Mouse (Mus musculus) spleen, adult 12 weeks (tissue): Measurements from ENCODE around the gene Cbfa2t3.
"Not testable (repeated sequence)": the region's sequence is repeated elsewhere in the genome, so short reads cannot be mapped to it uniquely, and the experiment has no call there.

ENCODE experiments used
- DNase-seq: peaks from one replicate; pipeline ENCODE4 v3.0.0; 2022; ENCODE audit warnings: low spot score

Gene Cbfa2t3

DNA sequence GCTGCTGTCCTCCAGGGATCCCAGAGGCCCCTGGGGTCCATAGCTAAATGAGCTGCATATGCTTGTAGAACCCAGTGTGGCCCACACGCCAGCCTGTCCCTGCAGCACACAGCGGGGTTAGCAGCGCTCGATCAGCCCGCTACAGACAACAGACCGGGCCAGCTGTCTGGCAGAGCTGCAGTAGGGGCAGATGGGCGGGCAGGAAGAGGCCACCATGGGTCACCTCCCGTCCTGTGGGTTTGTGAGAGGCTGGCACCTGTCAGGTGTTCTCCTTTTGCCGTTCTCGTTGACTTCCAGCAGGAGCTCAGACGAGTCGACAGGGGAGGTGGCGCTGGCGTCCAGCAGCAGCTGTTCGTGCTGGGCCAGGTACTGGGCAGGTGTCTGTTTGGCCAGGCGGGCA lies 60.3 kb downstream of the Cbfa2t3 start:
- DNase-seq, result no peak

DNA sequence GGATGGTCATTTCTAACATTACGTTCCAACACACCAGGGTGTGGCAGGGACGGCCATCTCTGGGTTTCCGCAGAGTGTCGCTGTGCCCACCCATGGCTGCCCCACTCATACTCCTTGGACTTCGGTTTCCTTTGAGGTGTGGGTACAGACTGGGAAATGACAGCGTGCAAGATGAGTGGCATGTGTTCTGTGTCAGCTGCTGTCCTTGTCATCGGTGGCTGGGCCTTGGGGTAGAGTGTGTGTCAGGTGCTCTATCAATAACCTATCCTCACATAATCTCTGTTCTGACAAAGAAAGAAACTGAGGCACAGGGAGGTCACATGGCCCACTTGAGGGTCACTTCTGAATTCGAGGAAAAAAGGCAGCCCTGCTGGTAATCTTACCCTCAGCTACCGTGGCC lies 61.7 kb downstream of the Cbfa2t3 start:
- no peak for DNase-seq

- DNase-seq, result no peak
Measured at GRCm38 (mm10) chr8:122636803-122637175, 62.1 kb downstream of the Cbfa2t3 start.

DNA sequence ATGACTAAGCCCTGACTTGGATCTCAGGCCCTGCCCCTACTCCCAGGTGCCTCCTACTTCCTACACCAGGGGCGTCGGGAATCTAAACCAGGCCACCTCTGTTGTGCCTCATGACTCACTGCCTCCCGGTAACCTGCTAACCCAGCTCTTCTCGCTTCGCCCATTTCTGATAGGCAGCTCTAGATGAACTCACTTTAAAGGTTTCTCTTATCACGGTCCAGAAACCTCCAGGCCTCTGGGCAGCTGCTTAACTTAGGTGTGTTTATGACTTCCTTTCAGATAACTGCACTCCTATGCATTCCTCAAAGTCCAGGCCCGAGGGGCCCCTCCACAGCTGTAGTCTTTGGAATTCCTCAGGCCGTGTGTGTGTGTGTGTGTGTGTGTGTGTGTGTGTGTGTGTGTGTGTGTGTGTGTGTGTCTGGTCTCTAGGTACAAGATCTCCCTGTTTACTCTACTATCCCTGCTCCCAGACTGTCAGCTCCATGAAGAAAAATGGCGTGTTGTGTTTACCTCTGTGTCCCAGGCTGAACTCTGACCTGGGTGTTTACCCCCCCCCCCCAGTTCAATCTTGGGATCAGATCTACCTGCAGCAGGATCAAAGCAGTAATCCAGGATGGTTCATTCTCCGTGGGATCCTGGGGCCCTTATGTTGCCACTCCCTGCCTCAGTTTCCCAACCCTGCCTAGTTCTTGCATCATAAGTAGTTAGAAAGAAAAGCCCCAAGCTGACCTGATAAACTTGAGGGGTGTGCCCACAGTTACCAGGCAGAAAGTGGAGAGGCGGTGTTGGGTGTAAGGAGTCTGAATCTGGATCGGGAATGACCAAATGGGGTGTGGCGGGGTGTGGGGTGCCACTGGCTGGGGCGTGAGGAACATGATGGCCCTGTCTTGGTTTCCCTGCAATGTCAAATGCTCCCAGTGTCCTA lies 62.8 kb downstream of the Cbfa2t3 start:
- no peak for DNase-seq

DNA sequence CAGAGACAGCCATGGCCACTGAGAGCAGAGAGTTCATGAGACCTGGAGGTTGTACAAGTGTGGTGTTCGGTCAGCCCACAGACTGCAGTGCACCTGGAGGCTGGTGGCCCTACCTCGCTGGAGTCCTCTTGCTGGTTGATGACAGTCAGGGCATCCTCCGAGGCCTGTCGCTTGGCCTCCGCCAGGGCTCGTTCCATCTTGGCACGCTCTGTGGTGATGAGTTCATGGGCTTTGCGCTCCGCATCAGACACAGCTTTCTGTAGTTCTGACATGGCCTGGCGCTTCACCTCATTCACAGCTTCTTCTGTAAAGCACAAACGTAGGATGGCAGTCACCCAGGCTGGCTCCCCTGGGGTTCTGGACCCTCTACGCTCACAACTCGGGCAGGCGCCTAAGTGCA lies 65.7 kb downstream of the Cbfa2t3 start:
- DNase-seq, result no peak

- DNase-seq, result not testable (repeated sequence)
Measured at GRCm38 (mm10) chr8:122632134-122632533, 66.8 kb downstream of the Cbfa2t3 start.

GRCm38 (mm10) chr8:122630696-122631095 lies 68.2 kb downstream of the Cbfa2t3 start:
- no peak for DNase-seq

DNA sequence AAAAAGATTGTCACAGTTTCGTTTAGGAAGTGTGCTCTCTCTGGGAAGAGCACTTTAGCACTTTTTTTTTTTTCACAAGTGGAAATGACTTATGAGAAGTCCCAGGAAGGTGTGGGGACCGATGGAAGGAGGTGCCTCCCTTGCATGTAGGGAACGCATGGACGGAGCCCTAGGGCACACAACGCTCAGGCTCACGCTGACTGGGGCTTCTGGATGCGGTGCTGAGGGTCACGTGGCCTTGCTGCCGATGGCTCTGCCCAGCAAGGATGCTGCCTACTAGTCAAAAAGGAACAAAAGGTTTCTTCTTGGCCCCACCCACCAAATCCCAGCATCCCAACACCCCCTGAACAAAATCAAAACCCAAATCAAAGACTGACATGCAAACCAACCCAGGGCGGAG lies 69.5 kb downstream of the Cbfa2t3 start:
- no peak for DNase-seq

DNA sequence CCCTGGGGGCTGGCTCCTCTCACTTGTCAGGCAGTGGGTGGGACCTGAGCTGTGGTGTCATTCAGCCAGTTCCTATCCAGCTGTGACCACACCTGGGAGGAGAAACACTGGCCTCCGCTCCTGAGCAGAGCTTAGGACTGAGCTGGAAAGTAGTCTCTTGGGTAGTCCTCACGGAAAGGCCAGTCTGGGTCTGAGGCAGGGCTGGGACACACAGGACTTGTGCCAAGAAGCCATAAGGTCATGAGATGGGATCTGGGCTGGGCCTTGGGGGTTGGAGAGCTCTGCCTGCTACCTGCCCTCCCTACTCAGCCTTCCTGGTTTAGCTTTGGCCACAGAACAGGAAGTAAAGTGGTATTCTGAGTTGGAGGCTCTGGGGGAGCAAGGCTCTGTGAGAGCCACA lies 72.0 kb downstream of the Cbfa2t3 start:
- DNase-seq, result no peak

GRCm38 (mm10) chr8:122625811-122626210 lies 73.1 kb downstream of the Cbfa2t3 start:
- DNase-seq, result no peak

DNA sequence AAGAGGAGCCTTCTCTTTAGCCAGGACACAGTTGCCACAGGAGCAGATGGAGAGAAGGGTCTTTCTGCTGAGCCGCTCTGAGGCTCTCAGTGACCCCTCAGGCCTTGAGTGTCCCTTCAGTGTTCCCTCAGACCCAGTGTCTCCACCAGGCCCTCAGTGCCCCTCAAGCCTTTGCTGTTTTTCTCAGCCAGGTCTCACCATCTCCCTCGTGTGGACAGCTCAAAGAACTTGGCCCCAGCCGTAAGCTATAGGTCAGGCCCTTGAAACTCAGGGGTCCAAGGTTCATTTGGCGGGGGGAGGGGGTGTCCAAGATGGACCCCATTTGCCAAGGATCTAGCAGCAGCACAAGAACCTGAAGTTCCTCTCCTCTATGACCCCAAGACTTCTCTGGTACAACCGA lies 74.3 kb downstream of the Cbfa2t3 start:
- DNase-seq, result no peak

GRCm38 (mm10) chr8:122623844-122624642 lies 74.9 kb downstream of the Cbfa2t3 start:
- no peak for DNase-seq

DNA sequence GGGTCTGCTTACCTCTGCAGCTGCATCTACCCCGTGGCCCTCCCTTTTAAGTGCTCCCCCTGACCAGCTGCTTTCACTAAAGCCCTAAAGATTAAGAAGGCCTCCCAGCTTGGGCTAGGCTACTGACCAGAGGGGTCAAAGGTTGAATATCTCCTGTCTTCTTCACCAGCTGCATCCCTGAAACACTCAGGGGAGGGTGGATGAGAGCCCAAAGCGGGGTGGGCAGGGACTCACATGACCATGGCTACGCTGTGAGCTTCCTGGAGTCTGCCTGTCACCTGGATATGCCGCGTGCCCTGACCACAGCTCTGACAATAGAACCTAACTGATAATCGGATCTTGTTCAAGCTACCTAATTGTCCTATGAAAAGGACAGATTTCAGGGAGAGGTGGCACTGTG lies 76.2 kb downstream of the Cbfa2t3 start, which contains the start of gene Pabpn1l:
Pabpn1l (minus strand) TSS at position 13 of the 400 bp plus-strand sequence.
- DNase-seq, result no peak

DNA sequence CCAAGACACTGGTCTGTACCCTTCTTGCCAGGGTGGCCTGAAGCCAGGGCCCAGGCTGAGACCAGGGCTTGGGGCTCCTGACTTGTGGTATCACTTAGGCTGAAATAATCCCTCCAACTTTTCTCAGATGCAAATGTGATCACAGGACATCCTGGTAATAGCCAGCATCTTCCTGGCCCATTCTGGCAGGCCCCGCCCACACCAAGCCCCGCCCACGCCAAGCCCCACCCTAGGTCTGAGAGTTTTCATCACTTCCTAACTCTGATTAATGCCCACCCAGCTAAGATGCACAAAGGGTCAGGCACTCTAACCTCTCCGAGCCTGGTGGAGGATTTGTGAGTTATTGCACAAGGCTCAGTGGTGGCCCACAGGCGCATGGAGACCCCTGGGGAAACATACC lies 78.5 kb downstream of the Cbfa2t3 start:
- DNase-seq, result no peak

DNA sequence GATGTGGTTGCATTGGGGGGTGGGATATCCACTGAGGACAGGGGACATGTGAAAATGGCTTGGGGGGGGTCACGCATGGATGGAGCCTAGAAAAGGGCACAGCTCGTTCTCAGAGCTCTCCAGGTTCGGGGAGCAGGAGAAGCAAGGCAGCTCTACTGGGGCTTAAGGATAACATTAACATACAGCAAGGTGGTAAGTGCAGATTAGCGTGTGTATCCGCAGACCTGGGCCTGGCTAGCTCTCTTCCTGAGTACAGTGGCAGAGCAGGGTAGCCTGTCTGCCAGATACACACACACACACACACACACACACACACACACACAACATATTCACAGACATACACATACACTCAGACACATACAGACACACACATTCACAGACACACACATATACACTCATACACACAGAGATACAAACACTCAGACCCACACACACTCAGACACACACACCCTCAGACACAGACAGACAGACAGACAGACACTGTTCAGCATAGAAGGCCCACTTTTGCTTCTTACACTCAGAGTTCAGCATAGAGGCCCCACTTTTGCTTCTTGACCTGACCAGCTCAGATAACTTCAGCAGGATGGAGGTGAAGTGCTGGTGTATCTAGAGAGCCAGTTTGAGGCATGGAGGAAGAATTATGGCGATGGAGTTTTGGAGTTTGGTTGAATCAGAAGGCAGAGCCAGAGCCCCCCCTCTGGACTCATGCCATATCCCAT lies 80.1 kb downstream of the Cbfa2t3 start:
- DNase-seq, result peak; percentile 37

DNA sequence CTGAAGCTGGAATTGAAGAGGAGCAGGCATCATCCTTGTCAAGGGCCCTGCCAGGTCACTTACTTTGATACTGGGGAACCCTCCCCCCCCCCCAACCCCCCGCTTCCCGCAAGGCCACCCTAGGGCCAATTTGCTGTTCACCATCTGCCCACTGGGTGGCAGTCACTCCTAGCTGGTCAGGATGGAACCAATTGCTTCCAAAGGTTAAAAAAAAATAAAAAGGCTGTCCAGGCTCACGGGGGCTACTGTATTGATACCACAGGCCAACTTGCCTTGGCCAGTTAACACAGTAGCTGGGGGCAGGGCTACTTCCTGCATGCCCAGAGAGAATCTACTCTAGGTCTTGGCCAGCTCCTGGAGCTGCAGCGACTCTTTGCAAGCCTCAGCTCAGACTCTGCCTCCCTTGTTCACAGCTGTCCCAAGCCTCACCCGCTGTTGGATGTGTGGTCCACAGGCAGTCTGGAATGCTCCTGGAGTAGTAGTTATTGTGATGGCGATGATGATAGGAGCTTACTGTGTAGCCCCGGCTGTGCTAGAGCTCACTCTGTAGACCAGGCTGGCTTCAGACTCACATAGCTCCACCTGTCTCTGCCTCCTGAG lies 80.9 kb downstream of the Cbfa2t3 start:
- DNase-seq, result peak; percentile 76

DNA sequence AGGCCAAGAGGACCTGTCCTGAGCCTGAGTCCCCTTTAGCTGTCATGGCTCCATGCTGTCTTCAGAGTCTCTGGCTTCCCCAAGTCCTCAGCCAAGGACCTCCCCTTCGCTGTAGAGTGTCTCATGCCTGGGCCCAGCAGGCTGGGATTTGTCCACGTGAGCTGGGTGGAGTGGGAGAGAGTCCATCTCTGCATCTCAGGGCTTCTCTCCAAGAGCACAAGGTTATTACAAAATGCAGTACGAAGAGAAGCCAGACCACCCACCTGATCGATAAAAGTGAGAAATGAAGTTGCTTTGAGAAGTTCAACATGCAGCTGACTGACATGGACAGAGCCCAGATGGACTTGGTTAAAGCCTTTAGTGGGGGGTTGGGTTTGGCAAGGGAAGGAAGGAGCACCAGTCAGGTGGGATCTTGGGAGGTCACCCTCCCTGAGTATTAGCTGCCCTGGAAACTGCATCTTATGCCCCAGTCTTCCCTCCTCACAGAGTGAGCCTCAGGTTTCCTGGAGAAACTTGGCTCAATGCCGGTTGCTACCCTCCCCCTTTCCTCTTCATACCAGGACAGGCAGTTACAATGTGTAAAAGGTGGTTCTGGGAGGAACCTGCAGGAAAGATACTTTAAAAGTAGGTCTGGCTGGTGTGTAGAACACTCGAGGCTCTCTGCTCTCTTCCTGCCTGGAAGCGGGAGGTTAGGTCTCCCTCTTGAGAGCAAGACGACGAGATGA lies 82.6 kb downstream of the Cbfa2t3 start:
- no peak for DNase-seq

- peak; percentile 97 for DNase-seq
Measured at GRCm38 (mm10) chr8:122611295-122612133, 87.4 kb downstream of the Cbfa2t3 start, which contains the start of the genes Galns and Trappc2l. Gene Galns (minus strand): TSS chr8:122611463. Gene Trappc2l (plus strand): TSS chr8:122611640.

- no peak for DNase-seq
Measured at GRCm38 (mm10) chr8:122610612-122611277, 88.2 kb downstream of the Cbfa2t3 start.

DNA sequence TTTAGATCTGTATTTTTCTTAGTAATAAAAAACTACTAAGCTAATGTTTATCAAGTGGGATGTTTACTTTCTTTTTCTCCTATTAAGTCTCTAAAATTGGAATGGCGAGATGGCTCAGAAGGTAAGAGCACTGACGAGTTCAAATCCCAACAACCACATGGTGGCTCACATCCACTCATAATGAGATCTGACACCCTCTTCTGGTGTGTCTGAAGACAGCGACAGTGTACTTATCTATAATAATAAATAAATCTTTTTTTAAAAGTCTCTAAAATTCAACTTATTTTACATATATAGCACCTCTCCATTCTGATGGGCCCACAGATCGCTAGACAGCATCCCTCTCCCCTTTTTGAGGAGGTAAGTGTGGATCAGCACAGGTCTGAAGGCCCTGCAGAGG lies 88.7 kb downstream of the Cbfa2t3 start:
- DNase-seq, result no peak
